Mouse (Mus musculus): ENCODE results near the gene Fam171a2. TPM values are rescaled to one million over a fixed set of nuclear protein-coding genes. Genes with fewer than 3 reads are reported as not detected.

Gene Fam171a2
- not detected in 2 replicates for total RNA-seq (2023)

DNA sequence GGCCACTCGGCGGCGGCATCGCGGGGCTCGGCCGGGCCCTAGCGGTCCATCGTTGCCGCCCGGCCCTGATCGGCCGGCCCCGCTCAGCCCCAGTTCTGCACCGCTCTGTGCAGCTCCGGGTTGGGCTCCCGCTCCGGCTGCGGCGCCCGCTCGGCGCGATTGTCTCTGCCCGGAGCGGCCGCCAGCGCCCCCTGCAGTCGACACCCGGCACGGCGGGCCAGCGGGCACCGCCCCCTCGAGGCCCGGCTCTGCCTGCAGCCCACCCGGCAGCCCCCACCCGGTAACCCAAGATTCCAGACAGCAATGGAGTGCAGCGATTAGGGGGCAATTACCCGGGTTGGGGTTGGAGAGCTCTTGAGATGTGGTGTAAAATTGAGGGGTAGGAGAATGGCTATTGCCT lies at the start of gene Fam171a2:
Fam171a2 (minus strand) TSS at position 186 of the 400 bp plus-strand sequence.

DNA sequence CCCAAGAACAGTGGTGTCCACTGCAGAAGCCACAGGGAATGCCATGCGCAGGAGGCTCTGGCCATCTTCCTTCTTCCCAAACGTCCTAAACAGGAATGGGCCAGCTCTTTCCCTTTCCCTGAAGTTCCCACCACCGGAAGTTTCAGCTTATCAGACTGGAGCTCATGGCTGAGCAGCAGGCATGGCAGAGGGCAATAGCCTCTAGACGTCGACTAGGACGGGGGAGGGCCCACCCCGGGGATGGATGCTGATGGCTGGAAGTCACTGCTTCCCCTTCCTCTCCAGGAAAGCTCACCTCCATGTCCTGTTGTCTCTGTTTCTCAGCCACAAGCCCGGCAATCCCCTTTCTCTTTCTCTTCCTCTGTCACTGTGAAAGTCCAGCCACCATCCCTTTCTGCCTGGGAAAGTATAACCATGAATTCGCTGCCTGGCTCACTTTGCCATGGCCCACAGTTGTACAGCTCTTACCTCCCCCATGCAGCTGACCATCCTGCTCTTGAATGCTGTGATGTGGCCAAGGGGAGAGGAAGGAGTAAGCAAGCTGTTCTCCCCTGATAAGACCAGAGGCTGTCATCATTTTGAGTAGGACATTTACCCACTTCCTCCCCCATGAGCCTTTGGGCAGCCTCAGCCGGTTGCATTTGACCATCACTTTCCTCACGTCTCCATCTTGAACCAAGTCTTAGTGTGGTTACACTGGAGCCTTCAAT lies 22.3 kb upstream of the Fam171a2 start, which contains the start of gene Itga2b:
Itga2b (minus strand) TSS at position 475 of the 710 bp plus-strand sequence.

DNA sequence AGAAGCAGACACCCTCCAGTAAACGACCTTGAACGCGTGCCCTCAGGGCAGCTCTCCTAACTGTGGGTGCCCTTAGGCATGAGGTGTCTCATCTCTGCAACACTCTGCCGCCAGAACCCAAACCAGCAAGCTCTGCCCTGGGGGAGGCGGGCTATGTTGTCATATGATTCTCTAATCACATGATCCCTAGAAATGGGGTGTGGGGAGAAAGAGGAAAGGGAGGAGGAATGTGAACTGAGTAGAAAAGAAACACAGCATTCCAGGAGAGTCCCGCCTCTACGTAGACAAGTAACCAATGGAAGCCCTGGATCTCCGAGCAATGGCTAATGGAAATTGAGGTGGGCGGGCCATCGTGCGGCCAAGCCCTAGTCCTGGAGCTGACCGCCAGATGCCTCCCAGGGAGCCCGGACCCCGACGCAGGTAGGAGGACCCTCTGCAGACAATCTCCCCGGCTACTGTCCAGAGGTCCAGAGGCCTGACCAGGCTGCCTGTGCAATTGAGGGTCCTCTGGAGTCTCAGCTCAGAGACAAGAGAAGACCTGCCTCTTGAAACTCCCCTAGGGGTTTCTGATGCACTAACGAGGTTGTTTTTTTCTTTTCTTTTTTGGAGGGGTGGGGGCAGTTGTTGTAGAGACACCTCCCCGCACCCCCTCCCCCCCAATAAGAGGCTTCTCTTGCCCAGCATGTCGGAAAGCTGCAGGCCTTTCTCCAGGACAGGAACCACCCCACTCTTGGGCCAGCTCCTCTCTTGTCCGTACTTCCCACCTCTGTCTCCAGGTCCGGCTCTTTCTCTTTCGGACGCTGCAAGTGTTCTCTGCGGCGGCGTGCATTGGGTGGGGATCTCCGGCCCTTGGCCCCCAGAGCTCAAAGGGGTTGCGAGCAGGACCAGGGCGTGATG lies 17.1 kb downstream of the Fam171a2 start, which contains the start of gene Grn:
Grn (plus strand) TSS at position 195 of the 897 bp plus-strand sequence.

GRCm38 (mm10) chr11:102407834-102408215 lies 39.7 kb downstream of the Fam171a2 start, which contains the start of gene Slc25a39:
Gene Slc25a39 (minus strand): TSS chr11:102407946.

GRCm38 (mm10) chr11:102393238-102393634 lies 54.2 kb downstream of the Fam171a2 start, which contains the start of gene Rundc3a:
Gene Rundc3a (plus strand): TSS chr11:102393403.

Other genes with a start within 250 kb of the Fam171a2 start
- gene Hdac5, start 217.5 kb downstream of the Fam171a2 start, total RNA-seq (2023): 128 and 209 TPM in 2 replicates
- gene BC030867, start 198.8 kb downstream of the Fam171a2 start, total RNA-seq (2023): 5.5 and 8.6 TPM in 2 replicates
- not detected in 2 replicates for gene Asb16, start 178.9 kb downstream of the Fam171a2 start, total RNA-seq (2023)
- 50.8 and 64.1 TPM in 2 replicates for gene Tmub2, start 162.8 kb downstream of the Fam171a2 start, total RNA-seq (2023)
- 63.5 and 84.5 TPM in 2 replicates for gene Atxn7l3, start 151.1 kb downstream of the Fam171a2 start, total RNA-seq (2023)
- gene Ubtf, start 127.9 kb downstream of the Fam171a2 start, total RNA-seq (2023): 55.7 and 64.3 TPM in 2 replicates
- 3.9 and 13.2 TPM in 2 replicates for gene Slc4a1, start 81.5 kb downstream of the Fam171a2 start, total RNA-seq (2023)
- not detected in 2 replicates for gene Rundc3a, start 54.3 kb downstream of the Fam171a2 start, total RNA-seq (2023)
- 38.0 and 43.1 TPM in 2 replicates for gene Slc25a39, start 39.7 kb downstream of the Fam171a2 start, total RNA-seq (2023)
- 281 and 343 TPM in 2 replicates for gene Grn, start 17.4 kb downstream of the Fam171a2 start, total RNA-seq (2023)
- gene Itga2b, start 22.4 kb upstream of the Fam171a2 start, total RNA-seq (2023): 8.4 and 17.9 TPM in 2 replicates
- 28.0 and 36.0 TPM in 2 replicates for gene Gpatch8, start 108.7 kb upstream of the Fam171a2 start, total RNA-seq (2023)
- gene Gm11627, start 131.8 kb upstream of the Fam171a2 start, total RNA-seq (2023): not detected in 2 replicates
- not detected in 2 replicates for gene Fzd2, start 156.7 kb upstream of the Fam171a2 start, total RNA-seq (2023)
- not detected in 2 replicates for gene Meioc, start 216.0 kb upstream of the Fam171a2 start, total RNA-seq (2023)

All from neutrophil, adult 65 days (primary cell).